Mouse (Mus musculus): ENCODE data around the gene Lrrc37a. TPM values are rescaled to one million over a fixed set of nuclear protein-coding genes. Genes with fewer than 3 reads are reported as not detected.

The Lrrc37a gene
- total and polyA plus RNA-seq, 3 experiments: not detected

- H3K36me3 ChIP-seq (ENCODE audit: control insufficient read depth, insufficient read depth, low read length): no peaks in the 10 kb centered on the region
- H3K79me2 ChIP-seq (replicated peaks; ENCODE audit: control insufficient read depth, insufficient read depth, low read length): no peaks in the 10 kb centered on the region
- DNase-seq: no peak
- no peaks in the 10 kb centered on the region for H3K27me3 ChIP-seq (ENCODE audit: control insufficient read depth, insufficient read depth, low read length)
- TF ChIP-seq CTCF (IDR thresholded peaks at IDR 0.05) (no peak), POLR2A (IDR thresholded peaks at IDR 0.05; ENCODE audit: insufficient read depth, low read depth, low read length) (no peak), EP300 (IDR thresholded peaks at IDR 0.05; ENCODE audit: insufficient read depth, low read depth, low read length) (no peak)
- no peaks in the 10 kb centered on the region for H3K4me1 ChIP-seq (ENCODE audit: control insufficient read depth, insufficient read depth, low read length)
- H3K4me3 ChIP-seq: no peak overlapping the region
- H3K9ac ChIP-seq (ENCODE audit: low read depth, low read length): no peak overlapping the region
- 47% methylated on average over 5 of the region's 5 CpGs for WGBS
- intact Hi-C loops (cut with DNase I): no loop called here
- no peak overlapping the region for H3K27ac ChIP-seq
Observed at GRCm38 (mm10) chr11:103436282-103436681, 68.1 kb downstream of the Lrrc37a start.

DNA sequence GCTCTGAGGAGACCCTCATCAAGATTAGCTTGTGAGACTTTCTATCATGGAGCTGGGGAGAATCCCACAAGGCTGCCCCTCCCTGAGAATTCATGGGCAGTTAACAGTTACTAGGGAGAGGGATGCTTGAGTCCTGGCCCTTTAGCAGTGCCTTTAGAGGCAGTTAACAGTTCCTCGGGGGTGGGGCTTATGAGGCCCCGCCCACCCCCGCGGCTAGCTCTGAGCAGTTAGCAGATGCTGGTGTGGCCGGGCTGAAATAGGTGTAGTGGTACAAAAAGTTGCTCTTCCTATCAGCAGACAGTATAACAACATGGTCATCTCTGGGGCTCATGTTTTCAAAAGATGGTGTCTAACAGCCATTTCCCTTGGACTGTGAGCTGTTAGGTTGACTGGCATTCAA, 79.4 kb downstream of the Lrrc37a start:
- 12% methylated on average over 5 of the region's 5 CpGs for WGBS
- no peaks in the 10 kb centered on the region for H3K36me3 ChIP-seq (ENCODE audit: control insufficient read depth, insufficient read depth, low read length)
- intact Hi-C loops (cut with DNase I): no loop called here
- DNase-seq: no peak
- no peak overlapping the region for H3K9ac ChIP-seq (ENCODE audit: low read depth, low read length)
- H3K4me3 ChIP-seq: no peak overlapping the region
- no peak for TF ChIP-seq POLR2A (IDR thresholded peaks at IDR 0.05; ENCODE audit: insufficient read depth, low read depth, low read length)
- no peak for TF ChIP-seq CTCF (IDR thresholded peaks at IDR 0.05)
- no peak for TF ChIP-seq EP300 (IDR thresholded peaks at IDR 0.05; ENCODE audit: insufficient read depth, low read depth, low read length)
- no peaks in the 10 kb centered on the region for H3K4me1 ChIP-seq (ENCODE audit: control insufficient read depth, insufficient read depth, low read length)
- H3K27me3 ChIP-seq (ENCODE audit: control insufficient read depth, insufficient read depth, low read length): no peaks in the 10 kb centered on the region
- no peaks in the 10 kb centered on the region for H3K79me2 ChIP-seq (replicated peaks; ENCODE audit: control insufficient read depth, insufficient read depth, low read length)
- H3K27ac ChIP-seq: no peak overlapping the region

DNA sequence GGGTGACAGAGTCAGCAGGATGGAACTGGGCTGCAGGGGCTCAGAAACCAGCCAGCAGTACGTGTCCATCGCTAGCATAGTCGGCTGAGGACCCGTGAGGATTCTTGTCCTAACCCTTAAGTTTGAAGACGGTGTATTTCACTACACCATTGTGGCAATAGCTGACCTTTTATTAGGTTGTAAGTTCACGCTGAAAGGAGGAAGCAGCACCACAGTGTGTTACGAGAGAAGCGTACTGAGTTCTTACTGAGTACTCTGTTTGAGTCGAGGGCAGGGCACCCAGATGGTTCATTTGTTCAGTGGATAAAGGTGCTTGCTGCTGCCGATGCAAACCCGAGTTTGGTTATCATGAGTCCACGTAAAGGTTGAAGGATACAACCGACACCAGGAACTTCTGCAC, 84.7 kb downstream of the Lrrc37a start:
- DNase-seq: no peak
- Histone ChIP-seq H3K4me1 (ENCODE audit: control insufficient read depth, insufficient read depth, low read length) (no peaks in the 10 kb centered on the region), H3K36me3 (ENCODE audit: control insufficient read depth, insufficient read depth, low read length) (no peaks in the 10 kb centered on the region), H3K4me3 (no peak overlapping the region), H3K27me3 (ENCODE audit: control insufficient read depth, insufficient read depth, low read length) (no peaks in the 10 kb centered on the region), H3K9ac (ENCODE audit: low read depth, low read length) (no peak overlapping the region), H3K27ac (no peak overlapping the region), H3K79me2 (replicated peaks; ENCODE audit: control insufficient read depth, insufficient read depth, low read length) (no peaks in the 10 kb centered on the region)
- intact Hi-C loops (cut with DNase I): no loop called here
- no peak for TF ChIP-seq POLR2A (IDR thresholded peaks at IDR 0.05; ENCODE audit: insufficient read depth, low read depth, low read length)
- TF ChIP-seq CTCF (IDR thresholded peaks at IDR 0.05): no peak
- no peak for TF ChIP-seq EP300 (IDR thresholded peaks at IDR 0.05; ENCODE audit: insufficient read depth, low read depth, low read length)
- 84% methylated on average over 13 of the region's 13 CpGs for WGBS

DNA sequence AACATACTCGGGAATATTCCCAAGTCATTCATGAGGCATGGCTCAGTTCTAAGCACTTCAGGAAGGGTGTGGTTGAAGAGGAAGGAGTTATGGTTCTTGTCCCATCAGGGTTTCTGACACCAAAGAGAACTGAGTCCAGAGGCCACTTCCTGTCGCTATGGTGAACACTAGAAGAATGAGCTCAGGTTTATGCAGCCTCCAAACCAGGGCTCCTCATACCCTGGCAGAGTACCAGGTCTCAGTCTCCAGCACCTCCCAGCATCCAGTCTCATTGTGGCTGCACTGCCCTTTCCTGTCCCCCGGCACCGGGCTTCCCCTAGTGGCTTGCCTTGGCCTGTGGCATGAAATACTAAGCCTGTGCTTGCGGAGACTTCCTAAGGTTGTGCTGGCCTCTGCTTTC, 85.2 kb downstream of the Lrrc37a start:
- intact Hi-C loops (cut with DNase I): no loop called here
- peak; percentile 25 to 40 for DNase-seq

DNA sequence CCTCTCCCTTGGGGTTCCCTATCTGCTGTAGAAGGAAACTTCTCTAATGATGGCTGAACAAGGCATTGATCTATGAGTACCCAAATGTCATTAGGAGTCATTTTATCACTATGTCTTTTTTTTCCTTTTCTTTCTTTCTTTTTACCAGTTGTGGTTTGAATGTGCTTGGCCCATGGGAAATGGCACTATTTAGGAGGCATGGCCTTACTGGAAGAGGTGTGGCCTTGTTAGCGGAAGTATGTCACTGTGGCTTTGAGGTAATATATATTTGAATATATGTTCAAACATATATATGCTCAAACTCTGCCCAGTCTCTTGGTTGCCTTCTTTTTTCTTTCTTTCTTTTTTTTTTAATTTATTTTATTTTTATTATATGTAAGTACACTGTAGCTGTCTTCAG, 90.9 kb downstream of the Lrrc37a start:
- DNase-seq: no peak
- no peaks in the 10 kb centered on the region; the same call in 1 of the 2 replicates for H3K4me1 ChIP-seq (ENCODE audit: control insufficient read depth, insufficient read depth, low read length)
- 91% methylated on average over 1 of the region's 1 CpGs for WGBS
- no peak overlapping the region for H3K9ac ChIP-seq (ENCODE audit: low read depth, low read length)
- no peaks in the 10 kb centered on the region for H3K36me3 ChIP-seq (ENCODE audit: control insufficient read depth, insufficient read depth, low read length)
- H3K4me3 ChIP-seq: no peak overlapping the region
- intact Hi-C loops (cut with DNase I): no loop called here
- no peak overlapping the region for H3K27ac ChIP-seq
- peaks cover 6% of the 10 kb centered on the region for H3K79me2 ChIP-seq (replicated peaks; ENCODE audit: control insufficient read depth, insufficient read depth, low read length)
- TF ChIP-seq CTCF (IDR thresholded peaks at IDR 0.05) (no peak), POLR2A (IDR thresholded peaks at IDR 0.05; ENCODE audit: insufficient read depth, low read depth, low read length) (no peak)
- H3K27me3 ChIP-seq (ENCODE audit: control insufficient read depth, insufficient read depth, low read length): no peaks in the 10 kb centered on the region

More for the DNA sequence above, 85.2 kb downstream of the Lrrc37a start:
- no peaks in the 10 kb centered on the region for H3K27me3 ChIP-seq (ENCODE audit: control insufficient read depth, insufficient read depth, low read length)
- TF ChIP-seq CTCF (IDR thresholded peaks at IDR 0.05): peak; percentile 43
- no peak for TF ChIP-seq EP300 (IDR thresholded peaks at IDR 0.05; ENCODE audit: insufficient read depth, low read depth, low read length)
- no peaks in the 10 kb centered on the region for H3K4me1 ChIP-seq (ENCODE audit: control insufficient read depth, insufficient read depth, low read length)
- H3K79me2 ChIP-seq (replicated peaks; ENCODE audit: control insufficient read depth, insufficient read depth, low read length): no peaks in the 10 kb centered on the region
- 41% methylated on average over 5 of the region's 5 CpGs for WGBS
- no peaks in the 10 kb centered on the region for H3K36me3 ChIP-seq (ENCODE audit: control insufficient read depth, insufficient read depth, low read length)
- no peak overlapping the region for H3K9ac ChIP-seq (ENCODE audit: low read depth, low read length)
- H3K27ac ChIP-seq: no peak overlapping the region
- H3K4me3 ChIP-seq: no peak overlapping the region

DNA sequence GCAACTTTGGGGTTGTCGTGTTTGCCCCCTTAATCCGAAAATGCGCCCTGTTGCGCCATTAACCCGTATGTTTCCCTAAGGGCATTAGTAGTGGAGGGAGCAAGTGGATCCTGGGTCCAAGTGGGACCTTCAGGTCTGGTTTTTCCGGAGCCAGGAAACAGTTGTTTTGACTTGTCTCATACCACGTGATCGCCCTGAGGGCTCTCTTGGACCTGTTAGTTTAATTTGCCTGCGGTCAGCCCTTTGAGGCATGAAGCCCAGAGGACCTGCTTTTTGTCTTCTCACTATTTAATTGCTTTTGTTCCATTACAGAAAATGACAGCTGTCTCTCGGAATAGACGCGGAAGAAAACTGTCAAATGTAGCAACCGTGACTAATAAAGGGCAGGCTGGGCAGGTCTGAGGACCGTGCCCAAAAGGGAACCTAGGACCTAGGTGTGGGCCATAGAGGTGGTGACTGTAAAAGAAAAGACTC, 91.4 kb downstream of the Lrrc37a start:
- peak overlapping the region; percentile 95 for H3K4me3 ChIP-seq
- WGBS: 4% methylated on average over 14 of the region's 14 CpGs
- peaks cover 6% of the 10 kb centered on the region for H3K79me2 ChIP-seq (replicated peaks; ENCODE audit: control insufficient read depth, insufficient read depth, low read length)
- intact Hi-C loops (cut with DNase I): no loop called here
- no peaks in the 10 kb centered on the region for H3K36me3 ChIP-seq (ENCODE audit: control insufficient read depth, insufficient read depth, low read length)
- no peaks in the 10 kb centered on the region for H3K27me3 ChIP-seq (ENCODE audit: control insufficient read depth, insufficient read depth, low read length)
- DNase-seq: no peak
- TF ChIP-seq POLR2A (IDR thresholded peaks at IDR 0.05; ENCODE audit: insufficient read depth, low read depth, low read length): no peak
- TF ChIP-seq CTCF (IDR thresholded peaks at IDR 0.05): no peak
- TF ChIP-seq EP300 (IDR thresholded peaks at IDR 0.05; ENCODE audit: insufficient read depth, low read depth, low read length): no peak
- peak overlapping the region; percentile 71 for H3K9ac ChIP-seq (ENCODE audit: low read depth, low read length)
- H3K4me1 ChIP-seq (ENCODE audit: control insufficient read depth, insufficient read depth, low read length): no peaks in the 10 kb centered on the region; the same call in 1 of the 2 replicates
- H3K27ac ChIP-seq: peak overlapping the region; percentile 96
